Mouse (Mus musculus) lung, adult 18-20 months (tissue): Measurements from ENCODE around the gene Ccm2.

Experiments used
- DNase-seq, 2 experiments: peaks; one replicate each; pipeline ENCODE4 v3.0.0; 2022; ENCODE audit warnings: mixed read lengths in 2 of 2

The Ccm2 gene

DNA sequence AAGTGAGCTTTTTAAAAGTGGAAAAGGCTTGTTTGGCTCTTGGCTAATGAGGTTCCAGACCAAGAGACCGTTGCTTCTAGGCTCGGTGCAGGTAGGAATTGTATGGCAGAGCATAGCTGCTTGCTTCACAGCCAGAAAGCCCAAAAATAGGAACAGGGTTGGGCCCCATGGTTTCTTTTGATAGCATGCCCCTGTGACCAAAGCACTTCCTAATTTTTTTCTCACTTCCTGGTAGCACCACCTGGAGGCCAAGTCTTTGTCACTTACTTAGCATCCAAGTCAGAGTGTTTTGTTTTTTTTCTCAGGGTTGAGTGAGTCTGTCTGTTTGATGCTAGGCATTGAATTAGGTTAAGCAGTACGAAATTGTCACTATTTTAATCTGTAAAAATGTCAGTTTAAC, 40.0 kb downstream of the Ccm2 start:
- no peak for DNase-seq

- no peak for DNase-seq
These were observed 40.7 kb downstream of the Ccm2 start for GRCm38 (mm10) chr11:6587249-6587940.

DNA sequence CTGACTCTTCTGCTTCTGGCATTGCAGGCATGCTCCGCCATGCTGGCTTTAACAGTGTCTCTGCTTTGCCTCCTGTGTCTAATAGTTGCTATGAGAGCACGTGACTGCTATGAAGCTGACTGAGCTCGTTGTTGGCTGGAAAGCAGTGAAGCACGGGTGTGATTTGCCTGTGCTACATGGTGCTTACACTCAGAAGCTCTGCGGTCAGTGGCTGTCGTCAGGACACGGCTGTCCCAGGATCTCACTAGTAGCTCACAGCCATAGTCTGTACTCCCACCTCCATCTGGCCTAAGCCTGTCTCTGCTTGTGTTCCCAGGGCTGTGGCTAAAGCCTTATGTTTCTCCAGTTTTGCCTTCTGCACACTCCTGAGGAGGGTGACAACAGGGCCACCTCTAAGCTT, 41.6 kb downstream of the Ccm2 start:
- no peak for DNase-seq

GRCm38 (mm10) chr11:6589838-6590237, 43.2 kb downstream of the Ccm2 start:
- DNase-seq: no peak

DNA sequence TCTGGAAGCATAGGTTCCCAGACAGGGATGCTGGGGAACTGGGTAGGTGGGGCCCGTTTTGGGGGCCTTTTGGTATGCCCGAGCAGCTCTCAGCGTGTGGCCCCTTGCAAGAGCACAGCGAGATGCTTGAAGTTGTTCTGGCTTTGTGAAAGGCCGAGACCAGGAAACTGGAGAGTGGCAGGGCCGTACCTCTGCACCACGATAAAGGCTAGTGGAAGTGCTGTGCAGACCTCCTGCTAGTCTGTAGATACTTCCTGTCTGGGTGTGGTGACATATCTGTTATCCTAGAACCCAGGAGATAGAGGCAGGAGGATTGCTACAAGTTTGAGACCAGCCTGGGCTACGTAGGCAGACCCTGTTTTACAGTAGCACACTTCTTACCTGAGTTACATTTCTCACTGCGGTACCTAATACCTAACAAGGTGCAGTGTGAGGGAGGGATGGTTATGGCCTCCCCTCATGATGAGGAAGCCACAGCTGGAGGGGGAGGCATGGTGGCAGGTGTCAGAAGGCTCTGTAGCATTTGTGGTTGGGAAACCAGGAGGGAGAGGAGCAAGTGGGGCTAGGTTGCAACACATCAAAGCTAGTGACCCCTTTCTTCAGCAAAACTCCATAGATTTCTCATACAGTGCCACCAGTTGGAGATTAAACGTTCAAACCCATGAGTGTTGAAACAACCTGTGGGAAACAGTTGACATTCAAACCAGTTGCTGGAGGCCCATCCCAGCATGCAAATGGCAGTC, 44.4 kb downstream of the Ccm2 start:
- no peak for DNase-seq

DNA sequence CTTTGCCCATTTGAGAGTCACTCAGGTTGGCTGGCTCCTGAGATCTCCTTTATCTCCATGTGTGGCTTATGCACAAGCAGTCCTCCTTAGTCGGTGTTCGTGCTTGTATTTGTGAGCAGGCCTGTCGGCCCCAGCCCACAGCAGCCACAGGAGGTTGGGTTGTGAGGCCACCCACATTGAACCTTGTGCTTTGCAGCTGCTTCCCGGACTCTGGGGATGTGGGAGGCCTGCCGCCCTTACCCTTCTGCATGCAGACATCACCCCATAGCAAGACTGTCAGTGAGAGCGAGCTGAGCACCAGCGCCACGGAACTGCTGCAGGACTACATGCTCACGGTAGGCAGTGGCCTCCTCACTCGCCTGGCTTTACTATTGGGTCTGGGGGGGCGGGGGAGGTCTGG, 46.7 kb downstream of the Ccm2 start:
- DNase-seq: no peak

DNA sequence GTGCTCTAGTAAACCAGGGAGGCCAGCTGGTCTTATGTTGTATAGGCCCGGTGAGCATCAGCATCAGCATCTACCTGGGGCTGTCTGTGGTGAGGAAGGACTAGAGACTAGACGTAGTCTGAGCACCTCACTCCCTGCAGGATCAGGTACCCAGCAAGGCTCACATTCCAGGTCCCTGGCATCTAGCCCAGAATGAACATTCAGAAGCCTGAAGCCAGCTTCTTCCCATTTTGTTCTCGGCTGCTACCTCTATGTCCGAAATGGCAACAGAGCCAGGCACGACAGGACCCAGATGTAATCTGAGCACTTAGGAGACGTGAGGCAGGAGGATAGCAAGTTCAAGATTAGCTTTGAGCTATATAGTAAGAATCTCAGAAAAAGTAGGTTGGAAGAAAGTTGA, 48.2 kb downstream of the Ccm2 start:
- DNase-seq: no peak

DNA sequence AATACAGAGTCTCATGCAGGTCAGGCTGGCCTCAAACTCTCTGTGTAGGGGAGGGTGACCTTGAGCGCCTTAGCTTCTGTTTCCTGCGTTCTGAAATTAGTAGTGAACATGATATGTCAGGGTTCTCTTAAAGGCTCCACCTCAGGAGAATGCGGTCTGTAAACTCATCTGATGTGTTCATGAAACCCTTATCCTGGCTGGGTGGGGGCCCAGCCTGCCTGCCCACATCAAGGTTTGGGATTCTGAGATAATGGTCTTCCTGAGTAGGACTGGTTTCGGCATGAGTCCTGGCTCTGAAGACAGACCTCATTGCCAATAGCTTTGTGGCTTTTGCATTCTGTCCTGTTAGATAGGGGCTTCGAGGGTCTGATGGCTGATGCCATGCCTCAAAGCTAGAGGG, 48.7 kb downstream of the Ccm2 start:
- DNase-seq: no peak

GRCm38 (mm10) chr11:6596205-6596604, 49.5 kb downstream of the Ccm2 start:
- no peak for DNase-seq

- no peak for DNase-seq
These were observed 49.9 kb downstream of the Ccm2 start for GRCm38 (mm10) chr11:6596616-6597015.

- no peak for DNase-seq
These were observed 50.8 kb downstream of the Ccm2 start for GRCm38 (mm10) chr11:6597523-6597922.

DNA sequence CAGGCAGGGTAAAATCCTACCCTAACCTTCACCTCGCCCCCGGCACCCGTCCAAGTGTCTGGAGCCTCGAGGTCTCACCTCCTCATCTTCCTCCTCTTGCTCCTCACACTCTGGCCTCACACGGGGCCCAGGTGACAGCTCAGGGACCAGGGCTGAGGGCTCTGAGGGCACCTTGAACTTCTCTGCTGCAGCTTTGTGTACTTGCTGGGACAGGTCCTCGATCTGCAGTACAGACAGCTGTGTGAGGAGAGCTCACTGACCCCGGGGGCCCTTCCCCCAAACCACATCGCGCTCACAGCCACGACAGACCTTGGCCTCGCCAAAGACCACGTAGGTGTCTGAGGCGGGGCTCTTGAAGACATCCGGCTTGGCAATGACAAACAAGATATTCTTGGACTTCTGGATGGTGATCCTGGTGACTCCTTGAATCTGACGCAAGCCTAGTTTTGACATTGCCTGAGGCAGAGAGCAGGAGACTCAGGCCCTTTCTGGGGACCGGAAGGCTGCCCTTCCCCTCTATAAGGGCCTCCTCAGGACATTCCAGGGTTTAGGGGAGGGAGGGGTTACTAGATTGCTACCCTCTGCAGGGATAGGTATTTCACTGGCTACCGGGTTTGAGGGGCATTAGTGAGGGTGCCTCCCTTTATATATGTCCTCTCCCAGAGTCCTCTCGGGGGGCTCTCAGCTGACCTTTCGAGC, 51.7 kb downstream of the Ccm2 start:
- peak in 1 of 2 experiments; percentile 29 for DNase-seq

GRCm38 (mm10) chr11:6599011-6599681, 52.5 kb downstream of the Ccm2 start:
- DNase-seq: no peak

DNA sequence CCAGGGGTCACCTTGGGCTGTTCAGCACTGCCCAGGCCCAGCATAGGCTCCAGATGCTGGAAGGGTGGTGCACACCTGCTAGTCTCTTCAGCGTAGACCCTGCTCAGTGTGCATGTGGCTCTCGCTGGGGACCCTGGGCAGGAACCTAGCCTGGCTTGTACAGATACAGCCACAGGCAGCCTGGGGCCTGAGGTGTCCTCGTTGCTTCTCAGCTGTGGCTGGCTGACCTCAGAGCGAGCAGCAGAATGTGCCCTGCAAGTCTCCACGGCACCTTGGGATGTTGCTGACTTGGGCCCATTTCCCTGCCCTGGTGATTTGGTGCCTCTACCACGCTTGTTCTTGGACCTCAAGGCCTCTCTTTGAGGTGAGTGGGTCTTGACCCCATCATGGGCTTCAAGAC, 53.1 kb downstream of the Ccm2 start:
- no peak for DNase-seq

- DNase-seq: no peak
These were observed 53.7 kb downstream of the Ccm2 start for GRCm38 (mm10) chr11:6600284-6600944.

DNA sequence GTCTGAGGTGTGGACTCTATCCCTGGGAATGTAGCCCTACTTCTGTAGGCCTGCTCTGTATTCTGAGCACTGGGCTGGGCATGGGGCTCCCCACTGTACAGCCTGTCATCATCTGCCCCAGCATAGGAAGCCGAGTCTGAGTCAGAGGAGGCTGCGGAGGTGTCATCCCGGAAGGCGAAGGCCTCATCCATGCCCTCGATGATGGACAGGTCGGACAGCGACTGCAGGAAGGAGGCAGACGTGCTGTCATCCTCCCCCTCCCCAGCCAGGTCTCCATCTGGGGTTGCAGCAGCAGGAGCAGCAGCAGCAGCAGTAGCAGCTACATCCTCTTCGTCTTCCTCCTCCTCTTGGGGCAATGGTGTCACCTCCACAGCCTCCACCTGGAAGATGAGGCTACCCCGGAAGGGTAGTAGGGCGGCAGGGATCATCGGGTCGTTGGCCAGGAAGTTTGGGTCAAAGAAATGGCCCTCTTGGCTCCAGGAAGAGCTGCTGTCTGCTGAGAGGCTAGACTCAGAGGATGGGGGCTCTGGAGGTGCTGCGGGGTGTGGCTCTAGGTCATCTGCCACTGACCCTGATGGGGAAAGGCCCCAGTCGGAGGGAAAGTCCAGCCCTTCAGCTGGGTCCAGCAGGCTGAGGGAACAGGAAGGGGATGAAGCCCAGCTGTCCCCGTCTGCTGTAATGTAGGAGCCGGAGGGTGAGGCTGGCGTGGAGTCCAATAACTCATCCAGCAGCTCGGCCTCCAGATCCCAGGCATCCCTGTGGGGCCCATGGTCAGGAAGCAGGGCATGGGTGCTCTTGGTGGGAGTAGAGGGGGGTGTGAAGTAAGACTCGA, 55.2 kb downstream of the Ccm2 start:
- no peak for DNase-seq

DNA sequence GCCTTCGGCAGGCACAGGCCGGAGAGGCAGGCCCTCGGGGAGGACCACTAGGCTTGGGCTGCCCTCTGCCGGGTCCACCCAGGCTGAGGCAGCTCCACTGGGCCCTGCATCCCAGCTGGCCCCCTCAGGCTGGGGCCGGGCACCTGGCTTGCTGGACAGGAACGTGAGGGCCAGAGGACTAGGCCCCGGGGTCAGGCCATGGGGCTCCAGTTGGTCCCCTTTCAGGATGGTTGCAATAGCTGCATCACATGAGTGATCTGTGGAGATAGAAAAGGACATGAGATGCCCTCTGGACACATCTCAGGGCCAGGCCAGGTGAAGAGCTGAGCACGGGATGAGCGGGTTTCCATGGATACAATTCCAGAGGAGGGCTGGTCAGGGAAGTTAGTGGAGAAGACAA, 56.0 kb downstream of the Ccm2 start:
- DNase-seq: no peak

- no peak for DNase-seq
These were observed 56.5 kb downstream of the Ccm2 start for GRCm38 (mm10) chr11:6603224-6603623.

DNA sequence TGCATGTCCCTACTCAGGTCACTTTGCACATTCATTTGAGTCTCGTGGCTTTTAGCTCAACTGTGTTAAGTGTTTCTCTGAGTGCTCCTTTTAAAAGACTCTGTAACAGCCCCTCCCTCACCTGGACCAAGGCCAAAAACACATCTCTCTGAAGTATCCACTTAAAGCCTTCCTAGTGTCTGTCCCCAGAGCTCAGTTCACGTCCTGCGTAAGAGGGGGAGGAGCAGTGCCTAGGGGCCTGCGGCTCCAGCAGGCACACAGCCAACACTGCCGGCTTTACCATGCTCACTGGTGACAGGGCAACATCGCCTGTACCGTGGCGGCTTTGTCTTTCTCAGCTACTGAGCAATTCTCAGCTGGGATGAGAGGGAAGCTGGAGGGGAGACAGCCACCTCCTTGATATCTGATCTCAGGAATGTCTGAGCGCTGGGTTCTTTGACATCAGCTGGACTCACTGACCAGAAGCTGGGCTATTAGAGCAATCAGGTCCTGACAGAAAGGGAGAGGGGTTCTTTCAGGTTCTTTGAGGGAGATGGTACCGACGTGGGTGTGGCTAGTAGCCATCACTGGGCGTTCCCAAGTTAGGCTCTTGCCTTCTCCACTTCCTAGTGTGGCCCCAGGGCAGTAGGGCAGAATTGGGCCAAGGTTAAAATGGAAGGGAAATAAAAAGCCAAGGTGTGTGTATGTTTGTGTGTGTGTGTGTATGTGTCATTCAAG, 57.4 kb downstream of the Ccm2 start:
- DNase-seq: peak; percentile 40 to 67

DNA sequence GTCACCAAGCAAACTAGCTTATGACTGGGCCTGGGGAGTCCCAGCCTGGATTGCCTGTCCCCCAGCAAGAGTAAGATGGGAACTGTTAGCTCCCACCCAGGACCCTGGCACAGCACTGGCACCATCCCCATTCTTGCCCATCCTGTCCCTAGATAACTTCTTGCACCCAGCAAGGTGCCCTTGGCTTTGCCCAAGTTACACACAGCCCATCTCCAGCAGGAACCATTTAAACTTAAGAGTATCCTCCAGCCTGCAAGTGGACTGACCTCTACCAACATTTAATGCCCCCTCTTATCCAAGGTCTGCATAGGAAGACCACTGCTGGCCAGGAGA, 57.9 kb downstream of the Ccm2 start:
- DNase-seq: no peak

- DNase-seq: no peak
These were observed 58.4 kb downstream of the Ccm2 start for GRCm38 (mm10) chr11:6605021-6605481.
